Mouse (Mus musculus) adrenal gland, postnatal 10 days (tissue): ENCODE measurements at regions not wholly inside any gene's neighbourhood (a gene's known extent, or its start where the extent isn't known, plus 50 kb on each side); places are given as distances from the start of the nearest gene placed in this dataset.

Experiments used
- DNase-seq: peaks from one replicate; pipeline ENCODE4 v3.0.0; 2021; ENCODE audit warnings: mixed read lengths

DNA sequence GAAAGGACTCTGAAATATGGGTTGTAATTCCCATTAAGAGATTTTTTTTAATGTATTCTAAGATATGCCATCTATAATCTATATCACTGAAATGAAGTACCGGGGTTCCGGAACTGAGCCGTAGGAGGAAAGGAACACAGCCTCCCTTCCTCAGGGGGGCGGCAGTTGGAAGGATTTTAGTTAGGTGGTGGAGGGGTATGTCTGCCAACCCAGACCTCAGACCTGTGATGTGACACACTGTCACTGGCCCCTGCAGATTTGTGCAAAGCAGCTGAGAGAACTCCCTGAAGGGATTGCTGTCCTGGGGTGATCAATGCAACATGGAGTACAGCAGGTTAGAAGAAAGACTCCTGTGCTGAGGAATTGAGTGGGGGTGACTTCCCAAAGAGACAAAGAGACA lies 470.2 kb upstream of the Gulo start:
- no peak for DNase-seq

DNA sequence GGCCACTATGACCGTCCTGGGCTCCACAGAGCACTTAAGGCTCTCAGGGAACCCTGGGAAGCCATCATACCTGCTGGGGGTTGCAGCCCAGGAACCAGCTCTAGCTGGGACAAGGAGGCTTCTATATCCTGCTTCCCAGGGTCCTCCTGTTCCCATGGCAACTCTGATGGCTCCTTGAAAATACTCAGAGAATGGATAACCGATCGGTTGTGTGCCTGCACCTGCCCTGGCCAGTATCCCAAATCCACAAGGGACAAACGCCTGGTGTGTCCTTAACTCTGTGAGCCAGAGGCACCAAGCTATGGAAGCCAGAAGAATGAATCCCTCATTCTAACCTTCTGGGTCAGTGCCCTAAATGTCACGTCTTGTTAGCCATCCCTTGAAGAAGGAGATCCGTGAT lies 469.6 kb upstream of the Gulo start:
- no peak for DNase-seq

DNA sequence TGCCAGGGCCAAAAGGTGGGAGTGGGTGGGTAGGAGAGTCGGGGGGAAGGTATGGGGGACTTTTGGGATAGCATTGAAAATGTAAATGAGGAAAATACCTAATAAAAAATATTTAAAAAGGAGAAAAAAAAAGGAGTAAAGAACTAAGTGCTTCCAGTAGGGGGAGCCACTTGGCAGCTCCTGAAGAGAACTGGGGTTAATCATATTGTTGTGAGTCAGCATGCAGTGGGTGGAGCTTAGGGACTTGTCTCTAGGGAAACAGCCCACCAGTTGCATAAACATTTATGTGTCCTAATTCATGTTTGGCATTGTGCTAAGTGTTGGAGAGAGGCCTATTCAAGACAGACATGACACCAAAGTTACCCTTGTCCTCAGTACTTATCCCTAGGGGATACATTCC lies 466.0 kb upstream of the Gulo start:
- DNase-seq = peak; percentile 59

DNA sequence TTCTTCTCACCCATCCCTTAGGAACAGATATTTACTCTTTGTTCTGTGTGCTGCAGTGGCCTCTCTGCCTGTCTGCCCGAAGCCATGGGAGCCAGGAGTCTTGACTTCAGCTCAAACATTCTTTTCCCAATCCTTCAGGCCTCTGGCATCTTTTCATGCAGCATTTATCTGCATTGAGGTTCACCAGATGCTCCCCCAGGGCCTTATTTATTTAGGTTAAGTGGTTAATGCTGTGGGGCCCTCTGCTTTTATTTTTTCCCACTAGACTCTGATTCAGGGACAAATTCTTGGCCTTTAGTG lies 464.2 kb upstream of the Gulo start:
- DNase-seq = no peak

DNA sequence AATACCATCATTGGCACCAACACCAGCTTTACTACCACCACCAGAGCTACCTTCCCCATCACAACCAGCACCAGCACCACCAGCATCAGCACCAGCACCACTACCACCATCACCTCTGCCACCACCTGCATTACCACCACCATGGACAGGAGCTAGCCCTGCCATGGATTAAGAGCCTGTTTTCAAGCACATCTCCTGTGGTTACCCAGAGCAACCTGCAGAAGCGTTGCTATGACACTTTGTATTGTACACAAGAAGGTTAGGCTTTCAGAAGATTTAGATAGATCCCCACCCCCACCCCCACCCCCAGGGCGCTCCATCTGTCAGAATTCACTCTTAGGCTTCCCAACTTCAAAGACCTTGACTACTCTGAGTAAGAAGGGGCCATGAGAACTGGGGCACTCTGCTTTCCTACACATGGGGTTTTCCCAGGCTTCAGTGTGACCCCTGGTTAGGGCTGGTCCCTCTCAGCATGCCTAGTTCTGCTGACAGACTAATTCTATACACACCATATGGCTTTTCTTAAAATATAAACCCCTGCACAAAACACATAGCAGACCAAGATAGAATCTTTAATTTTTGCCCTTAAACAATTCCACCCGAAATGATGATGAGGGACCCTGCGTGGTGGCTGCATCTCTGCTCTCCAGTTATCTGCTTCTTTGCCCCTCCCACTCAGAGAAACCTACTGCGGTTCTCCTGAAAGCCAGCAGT lies 463.7 kb upstream of the Gulo start:
- DNase-seq = no peak

DNA sequence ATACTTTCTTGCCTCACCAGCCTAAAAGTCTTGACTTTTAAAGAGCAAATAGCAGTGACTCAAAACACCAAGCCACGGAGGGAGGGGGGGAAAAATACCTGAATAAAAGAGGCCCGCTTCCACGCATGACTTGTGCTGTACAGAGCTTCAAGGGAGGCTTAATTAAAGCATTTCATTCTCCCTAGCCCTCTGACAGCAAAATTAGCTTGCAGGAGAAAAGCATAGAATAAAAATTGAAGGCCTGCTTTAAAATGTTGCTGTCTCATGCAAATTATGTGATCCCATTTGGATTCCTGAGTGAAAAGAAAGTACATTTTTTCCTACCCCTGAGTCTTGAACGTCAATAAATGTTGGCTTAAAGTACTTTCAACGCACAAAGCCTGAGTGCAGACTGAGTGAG lies 453.1 kb upstream of the Gulo start:
- DNase-seq = no peak

DNA sequence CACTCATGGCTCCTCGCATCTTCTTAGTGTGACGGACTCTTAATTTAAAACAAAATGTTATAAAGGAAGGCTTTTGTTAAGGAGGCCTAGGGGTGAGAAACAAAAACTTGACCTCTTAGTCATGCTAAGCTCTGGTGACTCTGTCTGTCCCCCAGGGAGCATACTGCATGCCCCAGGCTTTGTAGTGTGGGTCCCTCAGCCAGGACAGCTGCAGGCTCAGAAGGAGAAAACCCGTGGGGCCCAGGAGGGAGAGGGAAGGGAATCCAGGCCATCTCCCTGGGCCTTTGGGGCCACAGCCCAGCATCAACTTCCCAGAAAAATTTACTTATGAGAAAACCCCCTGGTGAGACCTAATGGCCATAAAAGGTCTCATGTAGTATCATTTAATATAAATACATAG lies 451.8 kb upstream of the Gulo start:
- DNase-seq = no peak

DNA sequence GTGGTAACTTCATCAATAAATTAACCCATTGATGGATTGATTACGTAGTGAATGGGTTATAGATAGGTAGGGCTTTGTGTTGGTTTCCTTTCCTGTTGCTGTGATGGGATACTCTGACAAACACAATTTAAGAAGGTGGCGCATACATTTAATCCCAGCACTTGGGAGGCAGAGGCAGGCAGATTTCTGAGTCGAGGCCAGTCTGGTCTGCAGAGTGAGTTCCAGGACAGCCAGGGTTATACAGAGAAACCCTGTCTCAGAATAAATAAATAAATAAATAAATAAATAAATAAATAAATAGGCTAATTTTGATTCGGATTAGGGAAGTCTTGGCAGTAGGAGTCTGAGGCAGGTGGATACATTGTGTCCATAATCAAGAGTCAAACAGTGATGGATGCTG lies 449.7 kb upstream of the Gulo start:
- DNase-seq = no peak

DNA sequence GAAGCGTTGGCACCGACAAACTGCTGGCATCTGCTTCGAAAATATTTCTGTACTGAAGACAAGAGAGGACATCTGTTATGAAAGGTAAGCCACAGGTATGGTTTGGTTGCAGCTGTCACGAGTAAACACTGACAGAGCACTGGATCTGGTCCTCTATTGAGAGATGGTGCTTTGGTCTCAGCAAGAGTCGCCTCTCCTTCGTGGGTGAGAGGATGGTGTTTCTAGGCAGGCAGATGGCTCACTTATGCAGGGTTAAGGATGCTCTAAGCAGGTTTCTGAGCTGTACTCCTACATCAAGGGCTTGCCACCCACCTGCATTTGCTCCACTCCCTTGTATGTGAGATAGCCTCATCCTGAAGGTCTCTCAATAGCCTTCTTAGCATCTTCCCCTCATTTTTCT lies 448.3 kb upstream of the Gulo start:
- DNase-seq = no peak

DNA sequence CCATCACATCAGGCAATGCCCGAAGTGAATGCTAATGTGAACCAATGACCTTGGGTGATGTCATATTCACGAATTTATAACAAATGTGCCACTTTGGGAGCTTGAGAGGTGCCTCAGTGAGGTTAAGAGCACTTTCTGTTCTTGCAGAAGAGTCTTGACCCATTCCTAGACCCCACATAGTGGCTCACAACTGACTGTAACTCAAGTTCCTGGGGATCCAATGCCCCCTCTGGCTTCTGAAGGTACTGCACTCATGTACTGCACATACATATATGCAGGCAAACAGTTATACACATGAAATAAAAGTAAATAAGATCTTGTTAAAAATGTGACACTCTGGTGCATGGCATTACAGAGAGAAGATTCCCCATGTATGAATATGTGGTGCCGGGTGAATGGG lies 443.8 kb upstream of the Gulo start:
- DNase-seq = no peak

DNA sequence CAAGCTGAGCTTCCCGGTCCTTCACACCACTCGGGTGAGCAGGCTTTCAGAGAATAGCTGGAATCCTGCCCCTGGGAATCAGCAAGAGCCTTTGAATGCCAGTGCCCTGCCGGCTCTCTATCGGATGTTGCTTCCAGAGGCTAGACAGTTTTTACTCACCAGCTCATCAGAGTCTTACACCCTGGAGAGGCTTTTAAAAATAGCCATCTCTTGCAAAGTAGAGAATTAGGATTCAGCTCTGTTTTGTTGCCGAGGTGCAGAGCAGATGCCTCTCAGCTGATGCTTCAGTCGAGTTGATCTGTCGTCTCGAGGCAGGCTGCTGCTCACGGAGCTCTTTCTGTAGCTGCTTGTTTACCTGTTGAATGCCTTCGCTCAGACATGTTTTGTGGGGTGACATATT lies 441.3 kb upstream of the Gulo start:
- no peak for DNase-seq

DNA sequence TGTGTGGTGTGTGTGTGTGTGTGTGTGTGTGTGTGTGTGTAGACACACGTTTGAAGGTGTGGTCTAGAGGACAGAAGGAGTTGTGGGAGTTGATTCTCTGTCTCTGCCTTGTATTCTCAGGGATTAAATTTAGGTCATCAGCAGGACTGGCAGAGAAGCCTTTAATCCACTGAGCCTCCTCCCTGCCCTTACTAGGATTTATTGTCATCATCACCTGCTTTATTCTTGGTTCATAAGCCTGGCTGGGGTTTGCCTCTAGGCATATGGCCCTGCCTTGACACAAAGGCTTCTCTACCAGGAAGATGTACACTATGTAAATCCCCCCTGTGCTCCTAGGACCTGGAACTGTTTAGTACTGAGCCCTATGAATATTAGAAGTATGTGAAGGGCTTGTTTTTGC lies 433.6 kb upstream of the Gulo start:
- no peak for DNase-seq

DNA sequence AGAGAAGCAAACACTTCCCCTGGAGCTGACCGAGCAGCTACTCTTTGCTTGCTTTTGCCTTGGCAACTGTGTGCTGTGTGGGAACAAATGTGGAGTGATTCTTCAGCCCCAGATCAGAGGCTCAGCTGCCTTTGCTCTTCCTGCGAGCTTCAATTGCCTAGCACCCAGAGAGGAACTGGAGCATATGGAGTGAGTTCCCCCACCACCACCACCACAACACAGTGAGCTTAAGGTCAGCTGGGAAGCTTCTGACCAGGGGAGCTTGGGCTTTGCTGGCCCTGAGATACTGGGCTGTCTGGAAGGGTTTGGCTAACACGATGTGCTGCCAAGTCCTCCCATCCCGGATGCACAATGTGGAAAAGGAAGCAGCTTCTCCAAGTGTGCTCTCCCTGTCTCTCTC lies 432.8 kb upstream of the Gulo start:
- no peak for DNase-seq

DNA sequence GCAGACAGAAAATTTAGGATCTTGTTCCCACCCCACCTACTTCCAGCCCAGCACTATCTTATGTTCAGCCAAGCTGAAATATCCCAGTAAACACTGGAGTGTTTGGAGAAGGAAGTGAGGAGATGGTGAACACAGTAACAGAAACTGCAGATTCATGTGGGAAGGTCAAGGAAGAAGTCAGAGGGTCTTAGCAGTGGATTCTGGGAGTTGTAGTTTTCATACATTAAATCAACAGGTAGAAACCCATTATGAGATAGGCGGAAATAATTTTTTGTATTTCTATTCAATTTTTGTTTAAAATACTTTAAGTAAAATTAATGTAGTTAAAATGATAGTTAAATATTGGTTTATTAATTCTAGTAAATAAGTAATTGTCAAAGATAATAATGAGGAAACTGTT lies 429.6 kb upstream of the Gulo start:
- DNase-seq = no peak

DNA sequence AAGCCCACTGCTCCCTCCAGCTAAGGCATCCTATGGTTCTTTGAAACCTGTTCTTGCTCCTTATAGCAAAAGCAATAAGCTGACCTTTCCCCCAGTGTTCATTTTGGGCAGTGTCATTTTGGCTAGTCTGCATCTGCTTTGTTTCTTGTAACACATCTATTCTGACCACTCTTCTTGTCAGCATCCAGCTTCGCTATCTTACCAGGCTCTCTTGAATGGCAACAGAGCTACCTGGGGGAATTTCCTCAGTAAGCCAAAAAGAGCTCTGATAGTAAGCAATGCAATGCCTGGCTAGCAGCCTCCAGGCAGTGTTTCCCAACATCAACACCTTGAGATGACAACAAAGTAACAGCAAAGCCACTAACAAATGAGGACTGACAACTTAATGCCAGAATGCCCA lies 429.0 kb upstream of the Gulo start:
- DNase-seq = no peak

DNA sequence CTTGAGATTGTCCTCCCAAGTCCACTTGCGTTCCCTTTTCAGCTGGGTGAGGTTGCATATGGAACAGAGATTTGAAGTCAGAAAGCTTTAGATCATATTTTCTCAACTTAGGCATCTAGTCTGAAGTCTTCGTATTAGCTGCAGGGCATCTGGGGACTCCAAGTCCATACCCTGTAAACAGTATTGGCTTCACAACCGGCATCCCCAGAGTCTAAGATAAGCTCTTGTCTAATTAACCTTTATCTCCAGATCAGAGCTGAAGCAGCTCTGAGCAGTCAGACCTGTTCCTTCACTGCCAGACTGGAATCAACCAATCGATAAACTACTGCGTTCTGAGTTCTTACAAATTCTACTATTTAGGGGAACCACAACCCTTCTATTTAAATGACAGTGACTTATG lies 422.6 kb upstream of the Gulo start:
- DNase-seq = no peak

DNA sequence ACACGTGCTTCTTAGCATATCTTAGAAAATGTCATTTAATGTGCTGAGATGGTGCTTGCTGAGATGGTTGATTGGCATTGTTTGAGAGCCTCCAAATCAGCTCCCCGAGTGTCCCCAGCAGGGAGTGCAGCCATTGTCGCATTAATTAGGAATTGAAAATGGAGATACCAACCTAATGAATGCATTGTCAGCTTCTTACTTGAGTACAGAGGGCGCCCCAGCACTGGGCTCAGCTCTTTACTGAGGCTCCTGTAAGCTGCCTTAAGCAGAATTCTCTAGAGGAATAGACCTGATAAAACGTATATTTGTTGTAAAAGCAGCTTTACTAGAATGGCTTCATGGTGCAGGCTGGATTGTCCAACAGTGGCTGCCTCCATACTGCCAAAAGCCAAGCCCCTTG lies 415.1 kb upstream of the Gulo start:
- DNase-seq = no peak
